Mouse (Mus musculus): ENCODE results near the gene Mrps5.

GRCm38 (mm10) chr2:127611386-127611785 lies 24.4 kb downstream of the Mrps5 start:
- TF ChIP-seq CTCF (IDR thresholded peaks at IDR 0.05; ENCODE audit: low read depth, low read length) (no peak), POLR2AphosphoS5 (IDR thresholded peaks at IDR 0.05; ENCODE audit: insufficient replicate concordance, low read depth, low read length) (no peak), TAL1 (conservative IDR thresholded peaks at IDR 0.05; ENCODE audit: low read depth, low read length) (no peak)
